Mouse (Mus musculus) thymus, adult 2 months (tissue): Measurements from ENCODE around the gene Actn1.

Source experiments
- CTCF ChIP-seq: fragments of 200-500 bp; IDR thresholded peaks from 2 replicates; pipeline ENCODE4 v1.5.1; 2012; ENCODE audit warnings: mild to moderate bottlenecking, control low read depth, low read length, moderate library complexity, borderline replicate concordance; ENCODE audit not compliant: control insufficient read depth, poor library complexity, insufficient read depth; ENCODE audit errors: extremely low read depth
- POLR2A ChIP-seq: fragments of 200-500 bp; IDR thresholded peaks from 2 replicates; pipeline ENCODE4 v1.6.1; 2012; ENCODE audit warnings: mild to moderate bottlenecking, low read length, control low read depth, moderate library complexity; ENCODE audit not compliant: control insufficient read depth, poor library complexity, insufficient read depth; ENCODE audit errors: extremely low read depth

- TF ChIP-seq CTCF (no peak), POLR2A (no peak)
Measured at GRCm38 (mm10) chr12:80291895-80292435, 31.8 kb upstream of the Actn1 start.
